Mouse (Mus musculus) neural tube, embryonic 13.5 days (tissue): ENCODE data around the gene Ttc12. TPM values are rescaled to one million over a fixed set of nuclear protein-coding genes. Genes with fewer than 3 reads are reported as not detected.
A peak's percentile ranks its signal among the peaks of the same experiment; 100 is the strongest.

Source experiments
- ATAC-seq: fragments of 200-750 bp; cut with Nextera tagmentation; 2 replicates; pipeline ENCODE4 v1.8.0; 2017; ENCODE audit warnings: low read depth, mild to moderate bottlenecking, moderate TSS enrichment, moderate library complexity
- H3K27ac ChIP-seq: fragments of 300-500 bp; sonication (generic); replicated peaks from 2 replicates; pipeline ENCODE4 v1.5.1; 2015; ENCODE audit warnings: moderate library complexity, mild to moderate bottlenecking, inconsistent platforms
- H3K27me3 ChIP-seq: fragments of 300-500 bp; sonication (generic); 2 replicates; pipeline ENCODE4 v1.6.1; 2015; ENCODE audit warnings: mild to moderate bottlenecking, inconsistent platforms
- H3K36me3 ChIP-seq: fragments of 300-500 bp; sonication (generic); 2 replicates; pipeline ENCODE4 v1.6.1; 2015; ENCODE audit warnings: mild to moderate bottlenecking, inconsistent platforms
- H3K4me1 ChIP-seq: fragments of 300-500 bp; sonication (generic); replicated peaks from 2 replicates; pipeline ENCODE4 v1.6.1; 2015; ENCODE audit warnings: inconsistent platforms
- H3K4me2 ChIP-seq: fragments of 300-500 bp; sonication (generic); 2 replicates; pipeline ENCODE4 v1.6.1; 2015; ENCODE audit warnings: inconsistent platforms, mild to moderate bottlenecking, moderate library complexity
- H3K4me3 ChIP-seq: fragments of 300-500 bp; sonication (generic); 2 replicates; pipeline ENCODE4 v1.5.1; 2015; ENCODE audit warnings: mild to moderate bottlenecking, inconsistent platforms
- H3K9ac ChIP-seq: fragments of 300-500 bp; sonication (generic); 2 replicates; pipeline ENCODE4 v1.6.1; 2015; ENCODE audit warnings: moderate library complexity, mild to moderate bottlenecking, inconsistent platforms
- H3K9me3 ChIP-seq: fragments of 300-500 bp; sonication (generic); 2 replicates; pipeline ENCODE4 v1.6.1; 2016; ENCODE audit warnings: inconsistent platforms
- WGBS: fragments of 180-500 bp; shearing (Covaris S2); methylation state at CpG from one replicate; pipeline ENCODE4 v1.1.7; 2015; 5-methylcytosine and 5-hydroxymethylcytosine counted together
- polyA plus RNA-seq: library from polyadenylated mRNA; unstranded; fragments of >200 nt; fragmentation: Nextera tagmentation; extraction: Ambion mirVana; gene quantifications from 2 replicates; pipeline ENCODE4 v1.2.1, GENCODE M21; 2015

Ttc12 gene
- polyA plus RNA-seq, 1 experiment from 2014 or later, result 1.5 TPM

GRCm38 (mm10) chr9:49514306-49514705 lies 28.3 kb upstream of the Ttc12 start:
- Histone ChIP-seq H3K4me3 (no peak overlapping the region), H3K4me1 (no peaks in the 10 kb centered on the region), H3K36me3 (peaks cover 95% of the 10 kb centered on the region), H3K27ac (no peak overlapping the region), H3K4me2 (no peak overlapping the region), H3K9ac (no peak overlapping the region), H3K27me3 (no peaks in the 10 kb centered on the region), H3K9me3 (no peaks in the 10 kb centered on the region)
- no peak for ATAC-seq
- WGBS, result 85% methylated on average over 2 of the region's 2 CpGs

GRCm38 (mm10) chr9:49510666-49511065 lies 24.6 kb upstream of the Ttc12 start:
- Histone ChIP-seq H3K9me3 (no peaks in the 10 kb centered on the region), H3K36me3 (peaks cover 97% of the 10 kb centered on the region), H3K27ac (no peak overlapping the region), H3K27me3 (no peaks in the 10 kb centered on the region), H3K4me1 (no peaks in the 10 kb centered on the region), H3K4me2 (no peak overlapping the region), H3K9ac (no peak overlapping the region), H3K4me3 (no peak overlapping the region)
- 95% methylated on average over 4 of the region's 4 CpGs for WGBS
- no peak for ATAC-seq

- Histone ChIP-seq H3K4me3 (no peak overlapping the region), H3K4me2 (no peak overlapping the region), H3K36me3 (peaks cover 97% of the 10 kb centered on the region), H3K4me1 (no peaks in the 10 kb centered on the region), H3K27ac (no peak overlapping the region), H3K9me3 (no peaks in the 10 kb centered on the region), H3K9ac (no peak overlapping the region), H3K27me3 (no peaks in the 10 kb centered on the region)
- WGBS, result 92% methylated on average over 8 of the region's 8 CpGs
- no peak for ATAC-seq
Measured at GRCm38 (mm10) chr9:49509628-49510027, 23.6 kb upstream of the Ttc12 start.

GRCm38 (mm10) chr9:49509094-49509493 lies 23.1 kb upstream of the Ttc12 start:
- H3K9me3 ChIP-seq, result no peaks in the 10 kb centered on the region
- H3K4me2 ChIP-seq, result no peak overlapping the region
- no peak overlapping the region for H3K27ac ChIP-seq
- H3K36me3 ChIP-seq, result peaks cover 95% of the 10 kb centered on the region
- H3K27me3 ChIP-seq, result no peaks in the 10 kb centered on the region
- H3K9ac ChIP-seq, result no peak overlapping the region
- no peak for ATAC-seq
- WGBS, result 96% methylated on average over 3 of the region's 3 CpGs
- H3K4me1 ChIP-seq, result no peaks in the 10 kb centered on the region
- H3K4me3 ChIP-seq, result no peak overlapping the region

- no peak overlapping the region for H3K27ac ChIP-seq
- no peaks in the 10 kb centered on the region for H3K27me3 ChIP-seq
- no peak for ATAC-seq
- H3K9ac ChIP-seq, result no peak overlapping the region
- no peak overlapping the region for H3K4me2 ChIP-seq
- no peak overlapping the region for H3K4me3 ChIP-seq
- no peaks in the 10 kb centered on the region for H3K4me1 ChIP-seq
- 88% methylated on average over 9 of the region's 9 CpGs for WGBS
- H3K36me3 ChIP-seq, result peaks cover 96% of the 10 kb centered on the region
- no peaks in the 10 kb centered on the region for H3K9me3 ChIP-seq
Measured at GRCm38 (mm10) chr9:49507829-49508585, 22.0 kb upstream of the Ttc12 start.

GRCm38 (mm10) chr9:49504658-49505057 lies 18.6 kb upstream of the Ttc12 start:
- Histone ChIP-seq H3K4me2 (no peak overlapping the region), H3K4me3 (no peak overlapping the region), H3K27me3 (no peaks in the 10 kb centered on the region), H3K9ac (no peak overlapping the region), H3K36me3 (peaks cover 71% of the 10 kb centered on the region), H3K9me3 (no peaks in the 10 kb centered on the region), H3K27ac (no peak overlapping the region), H3K4me1 (no peaks in the 10 kb centered on the region)
- WGBS, result 78% methylated on average over 5 of the region's 5 CpGs
- no peak for ATAC-seq

GRCm38 (mm10) chr9:49502245-49502644 lies 16.2 kb upstream of the Ttc12 start:
- 85% methylated on average over 4 of the region's 4 CpGs for WGBS
- no peak for ATAC-seq

GRCm38 (mm10) chr9:49499878-49500277 lies 13.9 kb upstream of the Ttc12 start:
- Histone ChIP-seq H3K27ac (no peak overlapping the region), H3K4me2 (no peak overlapping the region), H3K9ac (no peak overlapping the region), H3K36me3 (peaks cover 25% of the 10 kb centered on the region), H3K4me3 (no peak overlapping the region), H3K27me3 (no peaks in the 10 kb centered on the region), H3K4me1 (no peaks in the 10 kb centered on the region), H3K9me3 (no peaks in the 10 kb centered on the region)
- 87% methylated on average over 2 of the region's 2 CpGs for WGBS
- ATAC-seq, result no peak

More at GRCm38 (mm10) chr9:49502245-49502644, 16.2 kb upstream of the Ttc12 start:
- no peak overlapping the region for H3K4me3 ChIP-seq
- H3K27ac ChIP-seq, result no peak overlapping the region
- H3K9ac ChIP-seq, result no peak overlapping the region
- H3K4me2 ChIP-seq, result no peak overlapping the region
- no peaks in the 10 kb centered on the region for H3K9me3 ChIP-seq
- no peaks in the 10 kb centered on the region for H3K27me3 ChIP-seq
- no peaks in the 10 kb centered on the region for H3K4me1 ChIP-seq
- peaks cover 49% of the 10 kb centered on the region for H3K36me3 ChIP-seq

GRCm38 (mm10) chr9:49493979-49494649 lies 8.1 kb upstream of the Ttc12 start:
- no peak overlapping the region for H3K27ac ChIP-seq

GRCm38 (mm10) chr9:49490609-49491008 lies 4.6 kb upstream of the Ttc12 start:
- no peak overlapping the region for H3K27ac ChIP-seq
- no peak overlapping the region for H3K4me3 ChIP-seq
- WGBS, result 82% methylated on average over 4 of the region's 4 CpGs
- H3K4me2 ChIP-seq, result no peak overlapping the region
- H3K27me3 ChIP-seq, result peaks cover 11% of the 10 kb centered on the region; the same call in 1 of the 2 replicates
- H3K9ac ChIP-seq, result no peak overlapping the region
- no peaks in the 10 kb centered on the region for H3K9me3 ChIP-seq
- no peaks in the 10 kb centered on the region for H3K36me3 ChIP-seq
- ATAC-seq, result no peak
- H3K4me1 ChIP-seq, result peaks cover 15% of the 10 kb centered on the region

More at GRCm38 (mm10) chr9:49493979-49494649, 8.1 kb upstream of the Ttc12 start:
- Histone ChIP-seq H3K4me3 (no peak overlapping the region), H3K9me3 (no peaks in the 10 kb centered on the region), H3K9ac (0 out of 2 replicates have a peak overlapping the region, but pooled peaks have one; percentile 44), H3K4me2 (peak overlapping the region; percentile 30; the same call in 1 of the 2 replicates), H3K36me3 (no peaks in the 10 kb centered on the region), H3K4me1 (peaks cover 5% of the 10 kb centered on the region), H3K27me3 (peaks cover 8% of the 10 kb centered on the region; the same call in 1 of the 2 replicates)
- ATAC-seq, result peak; percentile 79; the same call in 1 of the 2 replicates
- 2% methylated on average over 4 of the region's 4 CpGs for WGBS

GRCm38 (mm10) chr9:49488912-49489895 lies 3.2 kb upstream of the Ttc12 start:
- Histone ChIP-seq H3K4me3 (no peak overlapping the region), H3K4me2 (peak overlapping the region; percentile 38), H3K9ac (no peak overlapping the region), H3K9me3 (no peaks in the 10 kb centered on the region), H3K27ac (no peak overlapping the region), H3K36me3 (no peaks in the 10 kb centered on the region), H3K4me1 (peaks cover 26% of the 10 kb centered on the region), H3K27me3 (peaks cover 11% of the 10 kb centered on the region; the same call in 1 of the 2 replicates)
- ATAC-seq, result peak; percentile 54; the same call in 1 of the 2 replicates
- 35% methylated on average over 16 of the region's 16 CpGs for WGBS
